Mouse (Mus musculus) myocyte (in vitro differentiated cells): ENCODE data around the gene Anapc1.

ENCODE experiments used
- CEBPB ChIP-seq: IDR thresholded peaks from 2 replicates; pipeline ENCODE4 v1.6.1; 2011; ENCODE audit warnings: mild to moderate bottlenecking, moderate library complexity; ENCODE audit not compliant: poor library complexity, insufficient read depth, severe bottlenecking
- E2F4 ChIP-seq: IDR thresholded peaks from one replicate; pipeline ENCODE4 v1.6.1; 2011; ENCODE audit warnings: mild to moderate bottlenecking, control low read depth, moderate library complexity; ENCODE audit not compliant: insufficient read depth
- MAX ChIP-seq: IDR thresholded peaks from one replicate; pipeline ENCODE4 v1.6.1; 2011; ENCODE audit warnings: low read depth, mild to moderate bottlenecking, control low read depth
- MYOD1 ChIP-seq, 3 experiments: IDR thresholded peaks; one replicate each; pipeline ENCODE4 v1.6.1; 2011; ENCODE audit warnings: control low read depth in 2 of 3, low read depth in 2 of 3, mild to moderate bottlenecking in 2 of 3, moderate library complexity in 1 of 3; ENCODE audit not compliant: insufficient read length in 2 of 3, control insufficient read depth in 1 of 3
- MYOG ChIP-seq, 3 experiments: IDR thresholded peaks; one replicate each; pipeline ENCODE4 v1.6.1; 2011; ENCODE audit warnings: control low read depth in 2 of 3, low read depth in 2 of 3, mild to moderate bottlenecking in 2 of 3; ENCODE audit not compliant: insufficient read length in 2 of 3, control insufficient read depth in 1 of 3, insufficient read depth in 1 of 3
- POLR2A ChIP-seq: IDR thresholded peaks from one replicate; pipeline ENCODE4 v1.6.1; 2011; ENCODE audit warnings: low read depth, mild to moderate bottlenecking, control low read depth, moderate library complexity; ENCODE audit not compliant: insufficient read length
- POLR2AphosphoS2 ChIP-seq: IDR thresholded peaks from one replicate; pipeline ENCODE4 v1.6.1; 2011; ENCODE audit warnings: low read depth, control low read depth; ENCODE audit not compliant: insufficient read length
- TCF12 ChIP-seq: IDR thresholded peaks from one replicate; pipeline ENCODE4 v1.6.1; 2011; ENCODE audit warnings: mild to moderate bottlenecking, control low read depth; ENCODE audit not compliant: poor library complexity, insufficient read depth, severe bottlenecking
- TCF3 ChIP-seq: IDR thresholded peaks from one replicate; pipeline ENCODE4 v1.6.1; 2011; ENCODE audit warnings: low read depth, control low read depth; ENCODE audit not compliant: insufficient read length
- USF1 ChIP-seq: IDR thresholded peaks from one replicate; pipeline ENCODE4 v1.6.1; 2011; ENCODE audit warnings: low read depth, mild to moderate bottlenecking, control low read depth, moderate library complexity

GRCm38 (mm10) chr2:128620578-128620977, 66.6 kb downstream of the Anapc1 start:
- TF ChIP-seq CEBPB: no peak
- no peak for TF ChIP-seq POLR2A
- no peak for TF ChIP-seq TCF12
- no peak for TF ChIP-seq MAX
- TF ChIP-seq USF1: no peak
- TF ChIP-seq E2F4: no peak
- no peak for TF ChIP-seq MYOD1 (IDR thresholded peaks at IDR 0.05; ENCODE audit: control insufficient read depth in 1 of 3, insufficient read length in 2 of 3, low read depth in 2 of 3)
- no peak for TF ChIP-seq POLR2AphosphoS2
- no peak for TF ChIP-seq TCF3
- no peak for TF ChIP-seq MYOG (IDR thresholded peaks at IDR 0.05; ENCODE audit: control insufficient read depth in 1 of 3, insufficient read depth in 1 of 3, insufficient read length in 2 of 3, low read depth in 2 of 3)
